Comparison of ENCODE assay signal across 22 mouse cellular contexts in the genomic region with DNA sequence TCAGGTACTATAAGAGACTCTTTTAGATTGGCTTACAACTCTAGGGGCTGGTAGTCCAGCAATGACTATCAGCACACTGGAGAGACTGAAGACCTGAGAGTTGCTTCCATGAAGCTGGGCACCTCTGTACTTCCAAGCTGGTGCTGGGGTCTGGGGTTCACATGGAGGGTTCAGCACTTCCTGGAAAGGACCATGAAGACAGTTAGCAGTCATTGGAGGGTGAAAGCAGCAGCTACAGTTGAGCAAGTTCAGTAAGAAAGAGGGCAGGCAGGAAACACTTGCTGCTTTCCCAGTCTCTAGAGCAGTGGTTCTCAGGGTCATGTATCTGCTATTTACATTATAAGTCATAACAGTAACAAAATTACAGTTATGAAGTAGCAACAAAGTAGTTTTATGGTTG.
DNase-seq lines count a peak whose midpoint lies in the region; ATAC-seq and TF ChIP-seq lines count a peak whose summit lies in the region.
"Had no signal": no experiment of that assay in that cellular context is flagged by ENCODE, and none has a peak within 500 bp of the region (broad histone marks: within the 10 kb centered on the region; RNA-seq: fewer than 3 reads in every experiment).

No protein-coding gene starts in this region.

- H3K27ac ChIP-seq in thymus, adult 2 months (ENCODE audit: control insufficient read depth, insufficient read depth, low read length): peak overlapping the region; percentile 94
- H3K27ac ChIP-seq in heart, adult 2 months: no peak overlapping the region
- H3K27ac ChIP-seq in midbrain, embryonic 16.5 days (ENCODE audit: low read length): no peak overlapping the region
- H3K27ac ChIP-seq: forebrain, embryonic 10.5 days; forebrain, embryonic 13.5 days; hindbrain, embryonic 12.5 days; hindbrain, embryonic 15.5 days had no signal

- peaks cover 20% of the 10 kb centered on the region for H3K4me1 ChIP-seq in thymus, adult 2 months (replicated peaks; ENCODE audit: control insufficient read depth, insufficient read depth, low read length)
- no peaks in the 10 kb centered on the region for H3K4me1 ChIP-seq in heart, adult 2 months (ENCODE audit: control insufficient read depth, insufficient read depth, low read length)
- no peaks in the 10 kb centered on the region for H3K4me1 ChIP-seq in midbrain, embryonic 16.5 days (ENCODE audit: control insufficient read depth, insufficient read depth, low read length)
- H3K4me1 ChIP-seq: forebrain, embryonic 10.5 days; forebrain, embryonic 13.5 days; hindbrain, embryonic 12.5 days; hindbrain, embryonic 15.5 days had no signal

- no peak overlapping the region for H3K9ac ChIP-seq in heart, adult 2 months (ENCODE audit: low read depth, low read length)
- no peak overlapping the region for H3K9ac ChIP-seq in midbrain, embryonic 16.5 days (ENCODE audit: low read depth, low read length)
- H3K9ac ChIP-seq: forebrain, embryonic 13.5 days; hindbrain, embryonic 12.5 days; hindbrain, embryonic 15.5 days had no signal

- H3K27me3 ChIP-seq in thymus, adult 2 months (ENCODE audit: control insufficient read depth, insufficient read depth, low read length): no peaks in the 10 kb centered on the region
- no peaks in the 10 kb centered on the region for H3K27me3 ChIP-seq in heart, adult 2 months (ENCODE audit: control insufficient read depth, insufficient read depth, low read length)
- H3K27me3 ChIP-seq in midbrain, embryonic 16.5 days (ENCODE audit: control insufficient read depth, insufficient read depth, low read depth, low read length): no peaks in the 10 kb centered on the region
- H3K27me3 ChIP-seq: forebrain, embryonic 13.5 days; hindbrain, embryonic 12.5 days; hindbrain, embryonic 15.5 days had no signal

- H3K79me2 ChIP-seq in heart, adult 2 months (replicated peaks; ENCODE audit: control insufficient read depth, insufficient read depth, low read length): no peaks in the 10 kb centered on the region

- DNase-seq in thymus, adult 2 months: peak; percentile 60
- DNase-seq in thymus, postnatal 14 days: peak; percentile 69
- DNase-seq in thymus, postnatal 4 days: peak; percentile 50
- no peak for DNase-seq in heart, adult 2 months
- no peak for DNase-seq in ovary, adult 18-20 months (ENCODE audit: low spot score)
- DNase-seq: adrenal gland, adult 2 months; adrenal gland, postnatal 25 days; cerebellum, adult 11-12 months; cerebellum, adult 8-10 months; cerebellum, postnatal 10 days; cerebellum, postnatal 36 days; embryo, embryonic 11 days; gastrocnemius, postnatal 10 days; gastrocnemius, postnatal 36 days had no signal

- TF ChIP-seq CTCF in thymus, adult 2 months (IDR thresholded peaks at IDR 0.05; ENCODE audit: borderline replicate concordance, control insufficient read depth, extremely low read depth, insufficient read depth, low read length, poor library complexity): no peak
- no peak for TF ChIP-seq CTCF in heart, adult 2 months (IDR thresholded peaks at IDR 0.05)

- H3K4me2 ChIP-seq in midbrain, embryonic 16.5 days (ENCODE audit: low read length): no peak overlapping the region
- H3K4me2 ChIP-seq: forebrain, embryonic 13.5 days; heart, embryonic 11.5 days; hindbrain, embryonic 12.5 days; hindbrain, embryonic 15.5 days had no signal

- H3K9me3 ChIP-seq in midbrain, embryonic 16.5 days (replicated peaks; ENCODE audit: control insufficient read depth, low read length, poor library complexity, severe bottlenecking): no peaks in the 10 kb centered on the region
- H3K9me3 ChIP-seq: forebrain, embryonic 10.5 days; forebrain, embryonic 13.5 days; hindbrain, embryonic 12.5 days; hindbrain, embryonic 15.5 days had no signal

- no peaks in the 10 kb centered on the region for H3K36me3 ChIP-seq in thymus, adult 2 months (ENCODE audit: control insufficient read depth, insufficient read depth, low read length)
- no peaks in the 10 kb centered on the region for H3K36me3 ChIP-seq in heart, adult 2 months (ENCODE audit: control insufficient read depth, insufficient read depth, low read length)
- H3K36me3 ChIP-seq in midbrain, embryonic 16.5 days (ENCODE audit: control insufficient read depth, insufficient read depth, low read length): no peaks in the 10 kb centered on the region
- H3K36me3 ChIP-seq: forebrain, embryonic 10.5 days; hindbrain, embryonic 12.5 days; hindbrain, embryonic 15.5 days had no signal

- TF ChIP-seq POLR2A in thymus, adult 2 months (IDR thresholded peaks at IDR 0.05; ENCODE audit: control insufficient read depth, extremely low read depth, insufficient read depth, low read length, poor library complexity): no peak
- no peak for TF ChIP-seq POLR2A in heart, adult 2 months (IDR thresholded peaks at IDR 0.05; ENCODE audit: insufficient read depth, low read depth, low read length)

- TF ChIP-seq EP300 in heart, adult 2 months (IDR thresholded peaks at IDR 0.05; ENCODE audit: insufficient read depth, low read depth, low read length): no peak

- no peak overlapping the region for H3K4me3 ChIP-seq in thymus, adult 2 months (ENCODE audit: control insufficient read depth, insufficient read depth, low read length)
- H3K4me3 ChIP-seq in heart, adult 2 months: no peak overlapping the region
- H3K4me3 ChIP-seq in midbrain, embryonic 16.5 days (ENCODE audit: low read depth, low read length): no peak overlapping the region
- H3K4me3 ChIP-seq: forebrain, embryonic 10.5 days; forebrain, embryonic 13.5 days; hindbrain, embryonic 12.5 days; hindbrain, embryonic 15.5 days had no signal

- no peak for ATAC-seq in midbrain, embryonic 16.5 days
- ATAC-seq: CD4-positive, CD25-positive, alpha-beta regulatory T cell, adult 4 months; forebrain, embryonic 13.5 days; forebrain, embryonic 16.5 days had no signal

- intact Hi-C loops in heart, adult 2 months (cut with DNase I): no loop called here

Comparison
In these comparisons a context has a peak if more than half of its experiments do, and no peak if none do; other contexts are left out.
1. DNase-seq: peak in thymus, adult 2 months (single experiment), thymus, postnatal 14 days (single experiment) and thymus, postnatal 4 days (single experiment); none in heart, adult 2 months (0 of 2) and ovary, adult 18-20 months (single experiment).